Mouse (Mus musculus): Measurements from ENCODE around the gene Gpr55.
"Not testable (repeated sequence)": the region's sequence is repeated elsewhere in the genome, so short reads cannot be mapped to it uniquely, and the experiment has no call there.

The Gpr55 gene

GRCm38 (mm10) chr1:85960873-85961272 lies at the start of gene Gpr55:
Gene Gpr55, minus strand, starts transcription at chr1:85961007.
- DNase-seq, result no peak

GRCm38 (mm10) chr1:86007778-86008177 lies 47.0 kb upstream of the Gpr55 start:
- peak; percentile 94 for DNase-seq

GRCm38 (mm10) chr1:86006040-86006439 lies 45.2 kb upstream of the Gpr55 start:
- DNase-seq, result no peak

- no peak for DNase-seq
Observed at GRCm38 (mm10) chr1:86005540-86005939, 44.7 kb upstream of the Gpr55 start.

- DNase-seq, result peak; percentile 10
Observed at GRCm38 (mm10) chr1:85999853-86000570, 39.2 kb upstream of the Gpr55 start.

GRCm38 (mm10) chr1:85998012-85998411 lies 37.2 kb upstream of the Gpr55 start:
- no peak for DNase-seq

- no peak for DNase-seq
Observed at GRCm38 (mm10) chr1:85997221-85997620, 36.4 kb upstream of the Gpr55 start.

- DNase-seq, result no peak
Observed at GRCm38 (mm10) chr1:85993541-85993940, 32.7 kb upstream of the Gpr55 start.

GRCm38 (mm10) chr1:85992175-85992574 lies 31.4 kb upstream of the Gpr55 start:
- DNase-seq, result no peak

- not testable (repeated sequence) for DNase-seq
Observed at GRCm38 (mm10) chr1:85988882-85989281, 28.1 kb upstream of the Gpr55 start.

GRCm38 (mm10) chr1:85988351-85988750 lies 27.5 kb upstream of the Gpr55 start:
- no peak for DNase-seq

- DNase-seq, result no peak
Observed at GRCm38 (mm10) chr1:85985784-85986183, 25.0 kb upstream of the Gpr55 start.

- DNase-seq, result peak; percentile 54
Observed at GRCm38 (mm10) chr1:85981738-85982357, 21.0 kb upstream of the Gpr55 start.

GRCm38 (mm10) chr1:85977709-85978108 lies 16.9 kb upstream of the Gpr55 start:
- DNase-seq, result no peak

GRCm38 (mm10) chr1:85973468-85973877 lies 12.7 kb upstream of the Gpr55 start:
- DNase-seq, result no peak

GRCm38 (mm10) chr1:85972341-85972740 lies 11.5 kb upstream of the Gpr55 start:
- DNase-seq, result no peak

GRCm38 (mm10) chr1:85971070-85971469 lies 10.3 kb upstream of the Gpr55 start:
- DNase-seq, result no peak

GRCm38 (mm10) chr1:85969519-85969918 lies 8.7 kb upstream of the Gpr55 start:
- no peak for DNase-seq

GRCm38 (mm10) chr1:85969081-85969480 lies 8.3 kb upstream of the Gpr55 start:
- no peak for DNase-seq

- no peak for DNase-seq
Observed at GRCm38 (mm10) chr1:85965856-85966255, 5.0 kb upstream of the Gpr55 start.

GRCm38 (mm10) chr1:85962081-85962480 lies 1.3 kb upstream of the Gpr55 start:
- DNase-seq, result no peak

GRCm38 (mm10) chr1:85959889-85960276 lies 924 bp downstream of the Gpr55 start:
- DNase-seq, result no peak

GRCm38 (mm10) chr1:85959129-85959888 lies 1.5 kb downstream of the Gpr55 start:
- DNase-seq, result no peak

All from kidney, postnatal 10 days (tissue).